ENCODE assay signal across 7 mouse cellular contexts in the genomic region with DNA sequence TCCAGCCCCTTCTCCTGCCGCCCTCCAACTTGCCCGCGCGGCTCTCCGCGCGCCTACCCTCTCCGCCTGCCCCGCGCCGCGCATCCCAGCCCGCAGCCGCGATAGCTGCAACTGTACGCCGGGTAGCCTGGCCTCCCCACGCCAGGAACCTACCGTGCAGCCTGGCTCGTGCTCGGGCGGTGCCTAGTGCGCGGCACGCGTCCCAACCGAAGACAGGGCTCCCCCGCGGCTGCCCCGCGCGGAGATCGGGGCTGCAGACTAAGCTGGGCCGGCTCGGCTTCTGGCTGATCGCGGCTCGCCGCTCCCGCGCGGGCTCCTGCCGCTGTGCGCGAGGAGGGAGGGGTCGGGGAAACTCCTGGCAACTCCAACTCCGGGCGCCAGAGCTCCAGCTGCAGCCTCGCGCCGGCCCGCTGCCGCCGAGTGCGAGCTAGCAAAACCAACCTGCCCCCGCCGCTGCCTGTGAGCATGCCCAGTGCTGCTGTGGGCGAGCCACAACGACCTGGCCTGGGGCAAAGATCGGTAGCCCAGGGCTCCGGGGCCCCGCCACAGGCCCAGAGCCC. TPM values are rescaled to one million over a fixed set of nuclear protein-coding genes. Genes with fewer than 3 reads are reported as not detected.
A peak's percentile ranks its signal among the peaks of the same experiment; 100 is the strongest.
DNase-seq lines count a peak whose midpoint lies in the region; ATAC-seq and TF ChIP-seq lines count a peak whose summit lies in the region.

No protein-coding gene starts in this region.

- no peaks in the 10 kb centered on the region for H3K9me3 ChIP-seq in forebrain, embryonic 10.5 days
- H3K9me3 ChIP-seq in heart, embryonic 14.5 days (ENCODE audit: control insufficient read depth, low read length), result no peaks in the 10 kb centered on the region
- no peaks in the 10 kb centered on the region for H3K9me3 ChIP-seq in liver, embryonic 11.5 days (ENCODE audit: control insufficient read depth, low read length)
- no peaks in the 10 kb centered on the region for H3K9me3 ChIP-seq in midbrain, postnatal 0 days (ENCODE audit: low read length)
- H3K9me3 ChIP-seq in stomach, postnatal 0 days (ENCODE audit: control insufficient read depth, low read length), result no peaks in the 10 kb centered on the region

- under 1% methylated on average over 62 of the region's 62 CpGs for WGBS in forebrain, embryonic 10.5 days
- under 1% methylated on average over 62 of the region's 62 CpGs for WGBS in heart, embryonic 14.5 days
- WGBS in liver, embryonic 11.5 days, result under 1% methylated on average over 61 of the region's 62 CpGs
- under 1% methylated on average over 59 of the region's 62 CpGs for WGBS in midbrain, postnatal 0 days
- under 1% methylated on average over 46 of the region's 62 CpGs for WGBS in stomach, postnatal 0 days

- H3K27ac ChIP-seq in forebrain, embryonic 10.5 days, result peak overlapping the region; percentile 96
- H3K27ac ChIP-seq in heart, embryonic 14.5 days (replicated peaks in 1 of 2; ENCODE audit: control insufficient read depth in 1 of 2, insufficient read depth in 1 of 2, low read depth in 2 of 2, low read length in 2 of 2), result peak overlapping the region; percentile 73 to 90
- H3K27ac ChIP-seq in liver, embryonic 11.5 days (ENCODE audit: low read depth, low read length), result peak overlapping the region; percentile 61
- peak overlapping the region; percentile 62 for H3K27ac ChIP-seq in midbrain, postnatal 0 days (ENCODE audit: low read depth, low read length)
- peak overlapping the region; percentile 91 for H3K27ac ChIP-seq in stomach, postnatal 0 days (replicated peaks)

- no peak for TF ChIP-seq CTCF in midbrain, postnatal 0 days (IDR thresholded peaks at IDR 0.05)
- TF ChIP-seq CTCF in stomach, postnatal 0 days (IDR thresholded peaks at IDR 0.05; ENCODE audit: low read depth), result no peak

- H3K36me3 ChIP-seq in forebrain, embryonic 10.5 days (replicated peaks), result no peaks in the 10 kb centered on the region
- no peaks in the 10 kb centered on the region for H3K36me3 ChIP-seq in heart, embryonic 14.5 days (ENCODE audit: control insufficient read depth, insufficient read depth, low read length)
- H3K36me3 ChIP-seq in liver, embryonic 11.5 days (ENCODE audit: control insufficient read depth, insufficient read depth, low read length), result no peaks in the 10 kb centered on the region
- H3K36me3 ChIP-seq in midbrain, postnatal 0 days (ENCODE audit: insufficient read depth, low read length), result no peaks in the 10 kb centered on the region
- no peaks in the 10 kb centered on the region for H3K36me3 ChIP-seq in stomach, postnatal 0 days (ENCODE audit: control insufficient read depth, insufficient read depth, low read length)

- H3K4me1 ChIP-seq in forebrain, embryonic 10.5 days, result peaks cover 38% of the 10 kb centered on the region
- peaks cover 9 to 11% of the 10 kb centered on the region in 2 experiments for H3K4me1 ChIP-seq in heart, embryonic 14.5 days (ENCODE audit: control insufficient read depth in 2 of 2, insufficient read depth in 2 of 2, low read length in 2 of 2)
- no peaks in the 10 kb centered on the region for H3K4me1 ChIP-seq in liver, embryonic 11.5 days (replicated peaks; ENCODE audit: control insufficient read depth, insufficient read depth, low read length)
- H3K4me1 ChIP-seq in midbrain, postnatal 0 days (ENCODE audit: insufficient read depth, low read length), result no peaks in the 10 kb centered on the region; the same call in 1 of the 2 replicates
- peaks cover 4% of the 10 kb centered on the region; the same call in 1 of the 2 replicates for H3K4me1 ChIP-seq in stomach, postnatal 0 days (replicated peaks; ENCODE audit: control insufficient read depth, insufficient read depth)

- peak overlapping the region; percentile 86 for H3K4me2 ChIP-seq in heart, embryonic 14.5 days (ENCODE audit: low read length)
- H3K4me2 ChIP-seq in liver, embryonic 11.5 days, result peak overlapping the region; percentile 71
- peak overlapping the region; percentile 99 for H3K4me2 ChIP-seq in midbrain, postnatal 0 days (ENCODE audit: low read depth, low read length, poor library complexity, severe bottlenecking)
- H3K4me2 ChIP-seq in stomach, postnatal 0 days (replicated peaks; ENCODE audit: low read depth), result peak overlapping the region; percentile 100

- peak overlapping the region; percentile 81 for H3K4me3 ChIP-seq in forebrain, embryonic 10.5 days
- peak overlapping the region; percentile 64 to 88 for H3K4me3 ChIP-seq in heart, embryonic 14.5 days (ENCODE audit: control insufficient read depth in 1 of 2, insufficient read depth in 1 of 2, low read depth in 1 of 2, low read length in 2 of 2)
- peak overlapping the region; percentile 55 for H3K4me3 ChIP-seq in liver, embryonic 11.5 days (ENCODE audit: low read depth, low read length)
- peak overlapping the region; percentile 85 for H3K4me3 ChIP-seq in midbrain, postnatal 0 days (ENCODE audit: low read depth, low read length)
- peak overlapping the region; percentile 72 for H3K4me3 ChIP-seq in stomach, postnatal 0 days (ENCODE audit: low read depth, low read length)

- peaks cover 24% of the 10 kb centered on the region for H3K27me3 ChIP-seq in forebrain, embryonic 10.5 days (ENCODE audit: poor library complexity, severe bottlenecking)
- no peaks in the 10 kb centered on the region for H3K27me3 ChIP-seq in heart, embryonic 14.5 days (ENCODE audit: control insufficient read depth, insufficient read depth, low read length)
- H3K27me3 ChIP-seq in liver, embryonic 11.5 days (replicated peaks; ENCODE audit: control insufficient read depth, insufficient read depth, low read length), result peaks cover 31% of the 10 kb centered on the region
- no peaks in the 10 kb centered on the region for H3K27me3 ChIP-seq in midbrain, postnatal 0 days (ENCODE audit: insufficient read depth, low read length)
- H3K27me3 ChIP-seq in stomach, postnatal 0 days (ENCODE audit: control insufficient read depth, insufficient read depth, low read length), result no peaks in the 10 kb centered on the region

- H3K9ac ChIP-seq in heart, embryonic 14.5 days (ENCODE audit: low read length), result peak overlapping the region; percentile 91
- H3K9ac ChIP-seq in liver, embryonic 11.5 days (ENCODE audit: low read depth, low read length), result peak overlapping the region; percentile 62
- H3K9ac ChIP-seq in midbrain, postnatal 0 days (replicated peaks; ENCODE audit: low read length, poor library complexity, severe bottlenecking), result peak overlapping the region; percentile 72
- peak overlapping the region; percentile 79 for H3K9ac ChIP-seq in stomach, postnatal 0 days (ENCODE audit: low read length)

- TF ChIP-seq EP300 in stomach, postnatal 0 days (optimal IDR thresholded peaks at IDR 0.05), result no peak

- peak; percentile 82 for DNase-seq in forebrain, embryonic 10.5 days (ENCODE audit: extremely low spot score, low spot score)
- peak; percentile 89 for DNase-seq in kidney, postnatal 10 days
- DNase-seq in liver, embryonic 11.5 days (ENCODE audit: low spot score), result peak; percentile 66
- peak; percentile 76 for DNase-seq in midbrain, postnatal 0 days (ENCODE audit: low spot score)
- peak; percentile 88 for DNase-seq in stomach, postnatal 0 days (ENCODE audit: low spot score)

- ATAC-seq in cerebellum, adult (ENCODE audit: insufficient number of reproducible peaks, low FRiP score, low TSS enrichment), result peak; percentile 57
- ATAC-seq in heart, embryonic 14.5 days (ENCODE audit: insufficient number of reproducible peaks, insufficient read depth, low FRiP score, low read depth), result peak; percentile 75
- ATAC-seq in liver, embryonic 11.5 days (replicated peaks; ENCODE audit: low FRiP score), result peak; percentile 61
- ATAC-seq in midbrain, postnatal 0 days (ENCODE audit: low FRiP score), result peak; percentile 80
- peak; percentile 76 for ATAC-seq in stomach, postnatal 0 days (ENCODE audit: low FRiP score, low TSS enrichment)

RNA-seq across cellular contexts. Expression of a gene that starts 0.4 kb away (rescaled TPM):
- polyA plus RNA-seq in forebrain, embryonic 10.5 days (2016; fragmentation: Nextera tagmentation; extraction: Ambion mirVana), result 15.2 and 15.9 TPM in 2 replicates
- polyA plus RNA-seq in heart, embryonic 14.5 days (2014; fragmentation: Nextera tagmentation; extraction: Ambion mirVana), result 15.5 and 17.9 TPM in 2 replicates
- polyA plus RNA-seq in liver, embryonic 11.5 days (2014; fragmentation: Nextera tagmentation; extraction: Ambion mirVana), result 9.2 and 11.4 TPM in 2 replicates
- 31.8 and 35.3 TPM in 2 replicates for total RNA-seq in midbrain, postnatal 0 days (2014; rRNA removed)
- polyA plus RNA-seq in midbrain, postnatal 0 days (2015; fragmentation: Nextera tagmentation; extraction: Ambion mirVana), result 25.3 and 28.9 TPM in 2 replicates
- 9.3 and 9.4 TPM in 2 replicates for polyA plus RNA-seq in stomach, postnatal 0 days (2015; fragmentation: Nextera tagmentation; extraction: Ambion mirVana)

Comparison
In these comparisons a context has a peak if more than half of its experiments do, and no peak if none do; other contexts are left out.
1. Peak in every context shown above with its lines: DNase-seq, ATAC-seq, H3K4me3 ChIP-seq and H3K27ac ChIP-seq.